Mouse (Mus musculus): Measurements from ENCODE around the gene Cd180. TPM values are rescaled to one million over a fixed set of nuclear protein-coding genes. Genes with fewer than 3 reads are reported as not detected.

Cd180 gene
- polyA plus RNA-seq, 1 experiment from 2014 or later = 0.70 TPM

- Histone ChIP-seq H3K36me3 (ENCODE audit: control insufficient read depth, insufficient read depth, low read length) (no peaks in the 10 kb centered on the region), H3K4me3 (ENCODE audit: low read depth, low read length) (no peak overlapping the region), H3K9me3 (ENCODE audit: control insufficient read depth, low read length) (no peaks in the 10 kb centered on the region), H3K4me2 (ENCODE audit: low read depth) (no peak overlapping the region), H3K9ac (ENCODE audit: low read length) (no peak overlapping the region), H3K27ac (ENCODE audit: low read depth, low read length) (no peak overlapping the region), H3K4me1 (ENCODE audit: control insufficient read depth, insufficient read depth, low read length) (no peaks in the 10 kb centered on the region), H3K27me3 (ENCODE audit: control insufficient read depth, insufficient read depth, low read length) (no peaks in the 10 kb centered on the region)
- ATAC-seq (ENCODE audit: insufficient read depth, low FRiP score, low TSS enrichment) (no peak), DNase-seq (ENCODE audit: low spot score) (no peak)
- 88% methylated on average over 6 of the region's 6 CpGs for WGBS
Measured at GRCm38 (mm10) chr13:102658223-102658839, 35.0 kb upstream of the Cd180 start.

DNA sequence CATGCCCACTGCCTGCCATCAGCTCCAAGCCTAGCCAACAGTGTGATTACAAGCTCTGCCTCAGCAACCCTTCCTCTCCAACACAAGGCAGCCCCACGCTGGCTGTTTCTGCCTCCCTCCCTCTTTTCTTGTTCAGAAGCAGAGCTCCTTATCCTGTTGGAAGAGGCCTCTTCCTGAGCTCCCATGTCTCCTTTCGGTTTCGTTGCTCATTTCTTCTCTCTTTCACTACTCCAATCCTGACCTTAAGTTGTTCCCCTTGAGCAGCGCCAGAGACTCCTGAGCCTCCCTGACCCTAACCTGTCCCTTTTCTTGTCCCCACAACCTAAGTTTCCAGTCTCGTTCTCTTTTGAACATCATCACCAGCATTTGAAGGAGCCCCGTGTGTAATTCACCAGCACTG, 29.3 kb upstream of the Cd180 start:
- no peak overlapping the region for H3K9ac ChIP-seq (ENCODE audit: low read length)
- H3K4me1 ChIP-seq (ENCODE audit: control insufficient read depth, insufficient read depth, low read length) = no peaks in the 10 kb centered on the region
- no peak overlapping the region for H3K4me2 ChIP-seq (ENCODE audit: low read depth)
- 71% methylated on average over 6 of the region's 6 CpGs for WGBS
- no peak overlapping the region for H3K4me3 ChIP-seq (ENCODE audit: low read depth, low read length)
- H3K27me3 ChIP-seq (ENCODE audit: control insufficient read depth, insufficient read depth, low read length) = no peaks in the 10 kb centered on the region
- DNase-seq (ENCODE audit: low spot score) (no peak), ATAC-seq (ENCODE audit: insufficient read depth, low FRiP score, low TSS enrichment) (no peak)
- no peaks in the 10 kb centered on the region for H3K36me3 ChIP-seq (ENCODE audit: control insufficient read depth, insufficient read depth, low read length)
- no peaks in the 10 kb centered on the region for H3K9me3 ChIP-seq (ENCODE audit: control insufficient read depth, low read length)
- H3K27ac ChIP-seq (ENCODE audit: low read depth, low read length) = no peak overlapping the region

GRCm38 (mm10) chr13:102664843-102665587, 28.3 kb upstream of the Cd180 start:
- Histone ChIP-seq H3K4me3 (ENCODE audit: low read depth, low read length) (no peak overlapping the region), H3K4me1 (ENCODE audit: control insufficient read depth, insufficient read depth, low read length) (no peaks in the 10 kb centered on the region), H3K27me3 (ENCODE audit: control insufficient read depth, insufficient read depth, low read length) (no peaks in the 10 kb centered on the region), H3K27ac (ENCODE audit: low read depth, low read length) (no peak overlapping the region), H3K4me2 (ENCODE audit: low read depth) (peak overlapping the region; percentile 22; the same call in 1 of the 2 replicates), H3K36me3 (ENCODE audit: control insufficient read depth, insufficient read depth, low read length) (no peaks in the 10 kb centered on the region), H3K9me3 (ENCODE audit: control insufficient read depth, low read length) (no peaks in the 10 kb centered on the region), H3K9ac (ENCODE audit: low read length) (no peak overlapping the region)
- ATAC-seq (ENCODE audit: insufficient read depth, low FRiP score, low TSS enrichment) (no peak), DNase-seq (ENCODE audit: low spot score) (peak; percentile 64)
- 57% methylated on average over 12 of the region's 12 CpGs for WGBS

GRCm38 (mm10) chr13:102665588-102666232, 27.6 kb upstream of the Cd180 start:
- Histone ChIP-seq H3K4me3 (ENCODE audit: low read depth, low read length) (no peak overlapping the region), H3K36me3 (ENCODE audit: control insufficient read depth, insufficient read depth, low read length) (no peaks in the 10 kb centered on the region), H3K4me1 (ENCODE audit: control insufficient read depth, insufficient read depth, low read length) (no peaks in the 10 kb centered on the region), H3K4me2 (ENCODE audit: low read depth) (peak overlapping the region; percentile 22; the same call in 1 of the 2 replicates), H3K27me3 (ENCODE audit: control insufficient read depth, insufficient read depth, low read length) (no peaks in the 10 kb centered on the region), H3K27ac (ENCODE audit: low read depth, low read length) (no peak overlapping the region), H3K9ac (ENCODE audit: low read length) (no peak overlapping the region), H3K9me3 (ENCODE audit: control insufficient read depth, low read length) (no peaks in the 10 kb centered on the region)
- ATAC-seq (ENCODE audit: insufficient read depth, low FRiP score, low TSS enrichment) (no peak), DNase-seq (ENCODE audit: low spot score) (no peak)
- WGBS = 67% methylated on average over 18 of the region's 18 CpGs

GRCm38 (mm10) chr13:102666233-102666614, 27.1 kb upstream of the Cd180 start:
- no peaks in the 10 kb centered on the region for H3K36me3 ChIP-seq (ENCODE audit: control insufficient read depth, insufficient read depth, low read length)
- no peak overlapping the region for H3K4me2 ChIP-seq (ENCODE audit: low read depth)
- 88% methylated on average over 12 of the region's 12 CpGs for WGBS
- H3K4me3 ChIP-seq (ENCODE audit: low read depth, low read length) = no peak overlapping the region
- H3K27ac ChIP-seq (ENCODE audit: low read depth, low read length) = no peak overlapping the region
- H3K27me3 ChIP-seq (ENCODE audit: control insufficient read depth, insufficient read depth, low read length) = no peaks in the 10 kb centered on the region
- H3K9me3 ChIP-seq (ENCODE audit: control insufficient read depth, low read length) = no peaks in the 10 kb centered on the region
- no peak for DNase-seq (ENCODE audit: low spot score)
- no peaks in the 10 kb centered on the region for H3K4me1 ChIP-seq (ENCODE audit: control insufficient read depth, insufficient read depth, low read length)
- no peak overlapping the region for H3K9ac ChIP-seq (ENCODE audit: low read length)
- ATAC-seq (ENCODE audit: insufficient read depth, low FRiP score, low TSS enrichment) = no peak

DNA sequence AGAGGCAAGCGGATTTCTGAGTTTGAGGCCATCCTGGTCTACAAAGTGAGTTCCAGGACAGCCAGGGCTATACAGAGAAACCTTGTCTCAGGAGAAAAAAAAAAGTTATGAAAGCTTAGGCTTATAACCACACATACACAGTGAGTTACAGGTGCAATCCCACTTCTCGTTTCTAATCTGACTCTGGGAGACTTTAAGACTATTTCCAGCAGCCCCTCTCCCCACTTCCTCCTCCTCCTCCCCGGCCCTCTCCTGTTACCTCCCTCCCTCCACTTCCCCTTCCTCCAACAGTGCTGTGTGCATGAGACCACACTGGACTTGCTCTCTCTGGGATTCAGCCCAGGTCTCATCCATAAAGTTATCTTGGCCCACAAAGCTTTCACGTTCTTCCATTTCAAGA, 26.6 kb upstream of the Cd180 start:
- ATAC-seq (ENCODE audit: insufficient read depth, low FRiP score, low TSS enrichment) = no peak
- no peak for DNase-seq (ENCODE audit: low spot score)
- H3K27ac ChIP-seq (ENCODE audit: low read depth, low read length) = no peak overlapping the region
- H3K9me3 ChIP-seq (ENCODE audit: control insufficient read depth, low read length) = no peaks in the 10 kb centered on the region
- no peak overlapping the region for H3K4me2 ChIP-seq (ENCODE audit: low read depth)
- no peaks in the 10 kb centered on the region for H3K36me3 ChIP-seq (ENCODE audit: control insufficient read depth, insufficient read depth, low read length)
- H3K9ac ChIP-seq (ENCODE audit: low read length) = no peak overlapping the region
- H3K4me1 ChIP-seq (ENCODE audit: control insufficient read depth, insufficient read depth, low read length) = no peaks in the 10 kb centered on the region
- 79% methylated on average over 4 of the region's 4 CpGs for WGBS
- no peaks in the 10 kb centered on the region for H3K27me3 ChIP-seq (ENCODE audit: control insufficient read depth, insufficient read depth, low read length)
- no peak overlapping the region for H3K4me3 ChIP-seq (ENCODE audit: low read depth, low read length)

DNA sequence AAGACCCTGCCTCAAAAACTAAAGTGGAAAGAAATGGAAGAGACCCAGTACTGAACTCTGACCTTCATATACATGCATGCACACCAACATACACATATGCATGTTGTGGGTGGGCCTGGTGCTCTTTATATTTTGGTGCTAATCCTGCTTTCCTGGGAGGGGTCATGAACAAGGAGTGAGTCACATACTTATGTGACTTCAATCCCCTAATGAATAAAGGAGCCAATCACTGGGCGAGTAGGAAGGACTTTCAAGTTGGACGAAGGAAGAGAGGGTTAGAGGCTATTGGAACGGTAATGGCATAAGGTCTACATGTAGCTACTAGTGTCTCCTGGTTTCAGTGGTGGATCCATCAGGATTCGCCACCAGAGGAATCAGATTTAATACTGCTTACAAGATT, 26.0 kb upstream of the Cd180 start:
- no peak for DNase-seq (ENCODE audit: low spot score)
- Histone ChIP-seq H3K4me1 (ENCODE audit: control insufficient read depth, insufficient read depth, low read length) (no peaks in the 10 kb centered on the region), H3K9me3 (ENCODE audit: control insufficient read depth, low read length) (no peaks in the 10 kb centered on the region), H3K27me3 (ENCODE audit: control insufficient read depth, insufficient read depth, low read length) (no peaks in the 10 kb centered on the region), H3K27ac (ENCODE audit: low read depth, low read length) (no peak overlapping the region), H3K4me3 (ENCODE audit: low read depth, low read length) (no peak overlapping the region), H3K9ac (ENCODE audit: low read length) (no peak overlapping the region), H3K36me3 (ENCODE audit: control insufficient read depth, insufficient read depth, low read length) (no peaks in the 10 kb centered on the region), H3K4me2 (ENCODE audit: low read depth) (no peak overlapping the region)
- no peak for ATAC-seq (ENCODE audit: insufficient read depth, low FRiP score, low TSS enrichment)
- WGBS = 87% methylated on average over 4 of the region's 4 CpGs

- Histone ChIP-seq H3K9me3 (ENCODE audit: control insufficient read depth, low read length) (no peaks in the 10 kb centered on the region), H3K27ac (ENCODE audit: low read depth, low read length) (no peak overlapping the region), H3K4me2 (ENCODE audit: low read depth) (no peak overlapping the region), H3K4me3 (ENCODE audit: low read depth, low read length) (no peak overlapping the region), H3K4me1 (ENCODE audit: control insufficient read depth, insufficient read depth, low read length) (no peaks in the 10 kb centered on the region), H3K36me3 (ENCODE audit: control insufficient read depth, insufficient read depth, low read length) (no peaks in the 10 kb centered on the region), H3K27me3 (ENCODE audit: control insufficient read depth, insufficient read depth, low read length) (no peaks in the 10 kb centered on the region), H3K9ac (ENCODE audit: low read length) (no peak overlapping the region)
- DNase-seq (ENCODE audit: low spot score) (no peak), ATAC-seq (ENCODE audit: insufficient read depth, low FRiP score, low TSS enrichment) (no peak)
- WGBS = 86% methylated on average over 9 of the region's 9 CpGs
Measured at GRCm38 (mm10) chr13:102667842-102668241, 25.5 kb upstream of the Cd180 start.

- H3K9me3 ChIP-seq (ENCODE audit: control insufficient read depth, low read length) = no peaks in the 10 kb centered on the region
- no peak overlapping the region for H3K4me2 ChIP-seq (ENCODE audit: low read depth)
- DNase-seq (ENCODE audit: low spot score) = no peak
- H3K27me3 ChIP-seq (ENCODE audit: control insufficient read depth, insufficient read depth, low read length) = no peaks in the 10 kb centered on the region
- no peak overlapping the region for H3K9ac ChIP-seq (ENCODE audit: low read length)
- H3K4me1 ChIP-seq (ENCODE audit: control insufficient read depth, insufficient read depth, low read length) = no peaks in the 10 kb centered on the region
- H3K4me3 ChIP-seq (ENCODE audit: low read depth, low read length) = no peak overlapping the region
- 84% methylated on average over 6 of the region's 6 CpGs for WGBS
- no peak for ATAC-seq (ENCODE audit: insufficient read depth, low FRiP score, low TSS enrichment)
- no peak overlapping the region for H3K27ac ChIP-seq (ENCODE audit: low read depth, low read length)
- H3K36me3 ChIP-seq (ENCODE audit: control insufficient read depth, insufficient read depth, low read length) = no peaks in the 10 kb centered on the region
Measured at GRCm38 (mm10) chr13:102668933-102669332, 24.4 kb upstream of the Cd180 start.
